Mouse (Mus musculus): ENCODE measurements around the gene Cyb5r4. TPM values are rescaled to one million over a fixed set of nuclear protein-coding genes. Genes with fewer than 3 reads are reported as not detected.
"Not testable (repeated sequence)": the region's sequence is repeated elsewhere in the genome, so short reads cannot be mapped to it uniquely, and the experiment has no call there.

Cyb5r4 gene
- polyA plus RNA-seq, 1 experiment from 2014 or later: 42.6 TPM

DNA sequence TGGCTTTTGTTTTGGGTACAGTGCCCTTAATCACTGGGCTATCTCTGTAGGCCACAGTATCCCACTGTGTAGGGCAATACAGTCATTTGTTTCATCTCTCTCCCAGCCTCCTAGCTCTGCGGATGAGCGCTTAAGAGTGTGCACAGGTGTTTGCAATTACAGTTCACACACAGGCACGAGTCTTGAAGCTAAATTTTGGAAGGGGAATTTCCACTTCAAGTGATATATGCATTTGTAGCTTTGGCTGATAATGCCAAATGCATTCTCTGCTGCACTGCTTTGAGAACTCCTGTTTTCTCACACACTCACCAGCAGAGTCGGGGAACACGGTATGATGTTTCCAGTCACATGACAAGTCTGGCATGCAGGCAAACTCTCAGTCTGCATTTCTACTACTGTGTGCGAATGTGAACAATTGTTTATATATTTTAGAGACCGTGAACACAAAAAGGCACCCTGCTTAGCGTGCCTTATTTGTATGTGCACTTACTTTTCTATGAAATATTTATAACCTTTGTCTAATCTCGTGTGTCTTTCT lies 100.2 kb downstream of the Cyb5r4 start:
- no peaks in the 10 kb centered on the region for H3K36me3 ChIP-seq (ENCODE audit: insufficient read depth, low read length)
- TF ChIP-seq EP300 (IDR thresholded peaks at IDR 0.05): no peak
- TF ChIP-seq CTCF (IDR thresholded peaks at IDR 0.05): no peak
- WGBS: 51% methylated on average over 9 of the region's 9 CpGs
- no peak overlapping the region for H3K4me3 ChIP-seq (ENCODE audit: low read depth, low read length)
- H3K9me3 ChIP-seq (ENCODE audit: low read length): no peaks in the 10 kb centered on the region
- no peak overlapping the region for H3K9ac ChIP-seq (replicated peaks; ENCODE audit: low read depth)
- no peaks in the 10 kb centered on the region for H3K27me3 ChIP-seq (replicated peaks; ENCODE audit: insufficient read depth, low read length)
- no peaks in the 10 kb centered on the region for H3K4me1 ChIP-seq (ENCODE audit: insufficient read depth, low read depth, low read length)
- ATAC-seq (no peak), DNase-seq (ENCODE audit: low spot score) (no peak)
- no peak overlapping the region for H3K27ac ChIP-seq (ENCODE audit: low read length)
- H3K4me2 ChIP-seq (replicated peaks; ENCODE audit: low read depth, low read length): no peak overlapping the region

DNA sequence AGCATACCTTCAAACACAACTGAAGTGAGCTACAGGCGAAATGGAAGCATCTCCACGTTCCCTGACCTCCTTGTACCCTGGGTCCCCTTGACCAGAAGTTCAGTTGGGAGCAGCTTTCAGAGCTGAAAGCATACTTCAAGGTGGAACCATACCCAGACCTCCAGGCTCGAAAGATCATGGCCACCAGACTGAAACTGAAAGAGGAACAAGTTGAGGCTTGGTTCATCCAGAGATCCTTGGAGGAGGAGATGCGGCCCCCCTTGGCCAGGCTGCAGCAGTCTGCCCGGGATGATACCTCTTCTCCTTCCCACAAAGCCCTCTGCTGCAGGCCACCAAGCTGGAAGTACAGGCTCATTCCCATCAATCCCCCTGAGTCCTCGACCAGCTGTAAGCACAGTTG lies 105.2 kb downstream of the Cyb5r4 start:
- not testable (repeated sequence) for ATAC-seq; H3K27me3 ChIP-seq (replicated peaks; ENCODE audit: insufficient read depth, low read length); DNase-seq (ENCODE audit: low spot score); H3K4me3 ChIP-seq (ENCODE audit: low read depth, low read length); H3K4me1 ChIP-seq (ENCODE audit: insufficient read depth, low read depth, low read length); H3K36me3 ChIP-seq (ENCODE audit: insufficient read depth, low read length); H3K9me3 ChIP-seq (ENCODE audit: low read length); H3K4me2 ChIP-seq (replicated peaks; ENCODE audit: low read depth, low read length); H3K27ac ChIP-seq (ENCODE audit: low read length); H3K9ac ChIP-seq (replicated peaks; ENCODE audit: low read depth)
- WGBS: 76% methylated on average over 4 of the region's 6 CpGs

Other genes with a start within 250 kb of the Cyb5r4 start
- 0.45 and 0.75 TPM in 2 replicates for gene Snap91, start 141.4 kb upstream of the Cyb5r4 start, polyA plus RNA-seq (2015; fragmentation: Nextera tagmentation; extraction: Ambion mirVana)
- gene Ripply2, start 6.5 kb upstream of the Cyb5r4 start, polyA plus RNA-seq (2015; fragmentation: Nextera tagmentation; extraction: Ambion mirVana): not detected in 2 replicates
- gene Mrap2, start 122.3 kb downstream of the Cyb5r4 start, polyA plus RNA-seq (2015; fragmentation: Nextera tagmentation; extraction: Ambion mirVana): not detected in 2 replicates
- gene Cep162, start 233.5 kb downstream of the Cyb5r4 start, polyA plus RNA-seq (2015; fragmentation: Nextera tagmentation; extraction: Ambion mirVana): 3.2 and 4.0 TPM in 2 replicates

Data from lung, postnatal 0 days (tissue).